Mouse (Mus musculus) liver, postnatal 0 days (tissue): ENCODE results near the gene Vti1a.

ENCODE experiments used
- CTCF ChIP-seq: sonication (generic); IDR thresholded peaks from 2 replicates; pipeline ENCODE4 v1.5.1; 2016; ENCODE audit warnings: antibody characterized with exemption, low read depth
- EP300 ChIP-seq: IDR thresholded peaks from 2 replicates; pipeline ENCODE4 v1.6.1; 2016; ENCODE audit warnings: antibody characterized with exemption, low read depth, mild to moderate bottlenecking

- no peak for TF ChIP-seq CTCF
- no peak for TF ChIP-seq EP300
Observed at GRCm38 (mm10) chr19:55469301-55470051, 153.4 kb downstream of the Vti1a start.
